Mouse (Mus musculus) myocyte (in vitro differentiated cells): ENCODE measurements around the gene 4931414P19Rik. TPM values are rescaled to one million over a fixed set of nuclear protein-coding genes. Genes with fewer than 3 reads are reported as not detected.

ENCODE experiments used
- H3K27me3 ChIP-seq: one replicate; pipeline ENCODE4 v1.6.1; 2011; ENCODE audit not compliant: control insufficient read depth, insufficient read depth, insufficient read length
- H3K36me3 ChIP-seq: one replicate; pipeline ENCODE4 v1.6.1; 2011; ENCODE audit not compliant: control insufficient read depth, insufficient read depth
- H3K4me2 ChIP-seq: one replicate; pipeline ENCODE4 v1.6.1; 2011; ENCODE audit warnings: low read depth, control low read depth
- H3K4me3 ChIP-seq: one replicate; pipeline ENCODE4 v1.5.1; 2011; ENCODE audit warnings: mild to moderate bottlenecking, control low read depth, moderate library complexity
- H3K79me2 ChIP-seq: one replicate; pipeline ENCODE4 v1.6.1; 2011; ENCODE audit not compliant: control insufficient read depth, insufficient read depth
- H3ac ChIP-seq: one replicate; pipeline ENCODE4 v1.6.1; 2011; ENCODE audit not compliant: control insufficient read depth, insufficient read length
- CEBPB ChIP-seq: IDR thresholded peaks from 2 replicates; pipeline ENCODE4 v1.6.1; 2011; ENCODE audit warnings: mild to moderate bottlenecking, moderate library complexity; ENCODE audit not compliant: poor library complexity, insufficient read depth, severe bottlenecking
- E2F4 ChIP-seq: IDR thresholded peaks from one replicate; pipeline ENCODE4 v1.6.1; 2011; ENCODE audit warnings: mild to moderate bottlenecking, control low read depth, moderate library complexity; ENCODE audit not compliant: insufficient read depth
- MAX ChIP-seq: IDR thresholded peaks from one replicate; pipeline ENCODE4 v1.6.1; 2011; ENCODE audit warnings: low read depth, mild to moderate bottlenecking, control low read depth
- MYOD1 ChIP-seq, 3 experiments: IDR thresholded peaks; one replicate each; pipeline ENCODE4 v1.6.1; 2011; ENCODE audit warnings: control low read depth in 2 of 3, low read depth in 2 of 3, mild to moderate bottlenecking in 2 of 3, moderate library complexity in 1 of 3; ENCODE audit not compliant: insufficient read length in 2 of 3, control insufficient read depth in 1 of 3
- MYOG ChIP-seq, 3 experiments: IDR thresholded peaks; one replicate each; pipeline ENCODE4 v1.6.1; 2011; ENCODE audit warnings: control low read depth in 2 of 3, low read depth in 2 of 3, mild to moderate bottlenecking in 2 of 3; ENCODE audit not compliant: insufficient read length in 2 of 3, control insufficient read depth in 1 of 3, insufficient read depth in 1 of 3
- POLR2A ChIP-seq: IDR thresholded peaks from one replicate; pipeline ENCODE4 v1.6.1; 2011; ENCODE audit warnings: low read depth, mild to moderate bottlenecking, control low read depth, moderate library complexity; ENCODE audit not compliant: insufficient read length
- POLR2AphosphoS2 ChIP-seq: IDR thresholded peaks from one replicate; pipeline ENCODE4 v1.6.1; 2011; ENCODE audit warnings: low read depth, control low read depth; ENCODE audit not compliant: insufficient read length
- REST ChIP-seq: IDR thresholded peaks from one replicate; pipeline ENCODE4 v1.6.1; 2011; ENCODE audit warnings: mild to moderate bottlenecking, control low read depth, moderate library complexity; ENCODE audit not compliant: insufficient read depth, insufficient read length
- SRF ChIP-seq: IDR thresholded peaks from one replicate; pipeline ENCODE4 v1.6.1; 2011; ENCODE audit warnings: low read depth; ENCODE audit not compliant: control insufficient read depth, insufficient read length
- TCF12 ChIP-seq: IDR thresholded peaks from one replicate; pipeline ENCODE4 v1.6.1; 2011; ENCODE audit warnings: mild to moderate bottlenecking, control low read depth; ENCODE audit not compliant: poor library complexity, insufficient read depth, severe bottlenecking
- TCF3 ChIP-seq: IDR thresholded peaks from one replicate; pipeline ENCODE4 v1.6.1; 2011; ENCODE audit warnings: low read depth, control low read depth; ENCODE audit not compliant: insufficient read length
- USF1 ChIP-seq: IDR thresholded peaks from one replicate; pipeline ENCODE4 v1.6.1; 2011; ENCODE audit warnings: low read depth, mild to moderate bottlenecking, control low read depth, moderate library complexity
- polyA plus RNA-seq: library from polyadenylated mRNA; unstranded; fragments of >200 nt; fragmentation: generic; extraction: Trizol; gene quantifications from one replicate; pipeline ENCODE4 v1.2.1, GENCODE M21; 2012; ENCODE audit warnings: missing spikeins

4931414P19Rik gene
- 7.3 TPM for polyA plus RNA-seq

DNA sequence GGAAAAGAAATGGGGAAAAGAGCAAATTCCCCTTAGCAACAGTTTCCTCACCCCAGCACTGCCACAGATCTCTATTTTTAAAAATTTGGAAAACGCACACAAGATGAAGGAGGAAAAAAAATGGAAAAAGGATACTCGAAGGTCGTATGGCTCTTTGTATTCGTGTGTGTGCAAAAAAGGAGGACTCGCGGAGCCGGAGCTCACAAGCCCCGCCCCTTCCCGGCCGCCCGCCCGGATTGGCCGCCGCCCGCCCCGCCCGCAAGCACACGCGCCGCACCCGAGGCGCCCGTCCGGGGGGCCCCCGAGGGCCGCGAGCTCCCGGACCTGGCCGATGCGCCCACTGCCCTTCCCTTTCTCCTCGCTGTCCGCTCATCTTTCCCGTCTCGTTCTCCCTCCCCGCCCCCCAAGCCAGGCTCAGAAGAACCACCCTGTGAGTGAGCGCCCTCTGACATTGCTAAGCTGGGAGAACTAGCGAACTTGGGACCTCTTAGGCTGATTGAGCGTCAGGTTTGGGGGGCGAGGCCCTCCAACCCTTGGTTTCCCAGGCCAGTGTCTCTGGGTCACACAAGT is at the start of gene 4931414P19Rik:
4931414P19Rik (minus strand) TSS at position 242 of the 570 bp plus-strand sequence.
- Histone ChIP-seq H3K4me3 (peak within 1 kb of the TSS; percentile 31), H3K36me3 (peaks cover 5% of the 10 kb centered on the region), H3K27me3 (no peaks in the 10 kb centered on the region), H3K79me2 (no peaks in the 10 kb centered on the region), H3K4me2 (peak within 1 kb of the TSS; percentile 78), H3ac (no peak within 1 kb of the TSS)
- TF ChIP-seq POLR2AphosphoS2 (peak; percentile 39), TCF12 (no peak), MYOD1 (IDR thresholded peaks at IDR 0.05; ENCODE audit: control insufficient read depth in 1 of 3, insufficient read length in 2 of 3, low read depth in 2 of 3) (no peak), TCF3 (no peak), POLR2A (peak; percentile 54), REST (no peak), MAX (no peak)

DNA sequence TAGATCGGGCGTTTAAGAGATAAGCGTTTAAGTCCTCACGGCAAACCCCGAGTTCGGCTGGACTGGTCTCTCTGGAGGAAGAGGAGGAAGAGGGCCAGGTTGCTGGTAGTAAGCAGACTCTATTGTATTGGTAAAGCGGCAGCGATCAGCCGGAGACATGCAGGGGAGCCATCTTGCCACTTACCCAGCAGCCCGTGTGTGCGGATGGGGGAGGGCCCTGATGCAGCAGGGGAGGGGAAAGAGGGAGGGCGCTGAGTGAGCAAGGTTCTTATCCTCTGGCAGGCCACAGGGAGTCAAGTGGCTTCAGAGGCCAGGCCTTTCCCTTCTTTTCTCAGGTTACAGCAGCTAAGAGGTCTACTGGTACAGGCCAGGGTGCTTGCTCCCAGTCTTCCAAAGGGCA is 47.7 kb upstream of the 4931414P19Rik start:
- H3K79me2 ChIP-seq: peaks cover 28% of the 10 kb centered on the region
- peak overlapping the region; percentile 90 for H3K4me2 ChIP-seq
- H3K27me3 ChIP-seq: no peaks in the 10 kb centered on the region
- H3ac ChIP-seq: peak overlapping the region; percentile 33
- TF ChIP-seq POLR2AphosphoS2 (peak; percentile 98), POLR2A (peak; percentile 96), USF1 (no peak), TCF12 (no peak), SRF (no peak), CEBPB (no peak)
- H3K4me3 ChIP-seq: peak overlapping the region; percentile 57
- peaks cover 12% of the 10 kb centered on the region for H3K36me3 ChIP-seq

DNA sequence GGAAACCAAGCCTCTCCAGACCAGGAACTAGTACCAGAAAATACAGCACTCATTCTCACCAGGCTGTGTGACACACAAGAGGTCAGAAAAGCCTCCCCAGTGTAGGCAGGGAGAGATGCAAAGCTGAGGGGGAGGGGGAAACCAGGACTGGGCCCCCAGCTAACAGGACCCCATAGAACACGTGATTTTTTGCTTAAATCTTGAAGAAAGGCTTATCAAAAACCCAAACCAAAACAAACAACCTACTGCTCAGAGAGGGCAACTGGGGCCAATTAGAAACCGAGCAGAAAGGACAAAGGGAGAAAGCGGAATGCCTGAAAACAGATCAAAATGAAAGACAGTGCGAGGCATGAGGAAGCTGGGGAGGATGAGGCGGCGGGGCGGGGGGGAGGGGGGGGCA is 47.0 kb upstream of the 4931414P19Rik start:
- TF ChIP-seq MYOG (IDR thresholded peaks at IDR 0.05; ENCODE audit: control insufficient read depth in 1 of 3, insufficient read depth in 1 of 3, insufficient read length in 2 of 3, low read depth in 2 of 3) (no peak), USF1 (no peak), REST (no peak), MAX (no peak), E2F4 (no peak), TCF3 (no peak)
- H3ac ChIP-seq: peak overlapping the region; percentile 33
- peaks cover 19% of the 10 kb centered on the region for H3K36me3 ChIP-seq
- H3K4me3 ChIP-seq: peak overlapping the region; percentile 57
- H3K4me2 ChIP-seq: peak overlapping the region; percentile 90
- H3K27me3 ChIP-seq: no peaks in the 10 kb centered on the region
- peaks cover 28% of the 10 kb centered on the region for H3K79me2 ChIP-seq

DNA sequence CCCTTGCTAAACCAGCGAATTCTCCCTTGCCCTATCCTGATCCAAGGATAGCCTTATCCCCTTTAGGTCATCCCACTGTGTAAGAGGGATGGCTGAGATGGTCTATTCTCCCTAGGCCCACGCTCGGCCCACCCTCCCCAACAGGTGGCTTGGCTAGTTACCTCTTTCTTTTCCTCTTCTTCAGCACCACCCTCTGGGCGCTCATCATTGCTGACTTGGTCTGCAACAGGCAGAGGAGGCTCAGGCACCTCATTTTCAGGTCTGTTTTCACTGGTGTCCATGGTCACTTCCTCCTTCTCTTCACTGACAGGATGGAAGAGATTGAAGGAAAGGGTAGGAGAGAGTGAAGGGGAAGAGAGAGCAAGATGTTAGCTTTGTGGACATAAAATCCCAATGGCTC is 45.8 kb upstream of the 4931414P19Rik start:
- peaks cover 27% of the 10 kb centered on the region for H3K36me3 ChIP-seq
- H3K4me3 ChIP-seq: no peak overlapping the region
- TF ChIP-seq SRF (no peak), MYOD1 (IDR thresholded peaks at IDR 0.05; ENCODE audit: control insufficient read depth in 1 of 3, insufficient read length in 2 of 3, low read depth in 2 of 3) (no peak), CEBPB (no peak), TCF3 (no peak), POLR2A (no peak), REST (no peak), POLR2AphosphoS2 (no peak), MAX (no peak), TCF12 (no peak), USF1 (no peak), MYOG (IDR thresholded peaks at IDR 0.05; ENCODE audit: control insufficient read depth in 1 of 3, insufficient read depth in 1 of 3, insufficient read length in 2 of 3, low read depth in 2 of 3) (no peak), E2F4 (no peak)
- no peaks in the 10 kb centered on the region for H3K27me3 ChIP-seq
- H3K4me2 ChIP-seq: peak overlapping the region; percentile 90
- peaks cover 26% of the 10 kb centered on the region for H3K79me2 ChIP-seq
- H3ac ChIP-seq: no peak overlapping the region

DNA sequence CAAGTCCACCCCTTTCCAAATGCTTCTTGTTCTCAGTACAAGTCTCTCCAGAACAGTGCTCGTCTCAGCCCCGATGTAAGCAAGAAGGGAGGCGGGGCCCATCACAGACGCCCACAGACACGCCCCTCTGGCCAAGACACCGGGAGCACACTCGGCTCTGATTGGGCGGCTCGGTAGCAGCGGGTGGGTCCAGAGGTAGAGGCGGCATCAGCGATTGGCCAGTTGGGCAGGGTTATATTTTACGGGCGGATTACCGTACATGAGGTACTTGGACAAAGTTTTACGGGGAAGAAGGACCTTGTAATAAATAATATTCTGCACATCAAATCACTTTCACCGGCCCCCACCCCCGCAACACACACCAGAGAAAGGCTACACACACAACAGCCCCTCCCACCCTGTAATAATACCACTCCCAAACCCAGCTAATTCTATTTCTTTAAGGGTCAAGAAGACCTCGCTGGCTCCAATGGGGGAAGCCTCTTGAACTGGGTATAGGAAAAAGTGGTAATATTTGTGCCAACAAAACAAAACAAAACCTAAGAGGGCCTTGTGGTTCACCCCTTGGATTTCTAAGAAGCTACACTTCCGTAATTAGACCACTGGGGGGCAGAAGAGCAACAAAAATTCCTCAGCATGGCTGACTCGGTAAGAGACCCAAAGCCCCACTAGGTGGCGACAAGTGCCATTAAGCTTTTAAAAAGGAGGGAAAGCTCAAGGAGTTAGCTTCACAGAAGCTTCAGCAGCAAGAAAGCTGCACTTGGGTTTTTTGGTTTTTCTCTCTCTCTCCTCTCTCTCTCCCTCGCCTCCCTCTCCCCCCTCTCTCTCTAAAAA is 45.0 kb upstream of the 4931414P19Rik start:
- no peaks in the 10 kb centered on the region for H3K27me3 ChIP-seq
- peaks cover 29% of the 10 kb centered on the region for H3K36me3 ChIP-seq
- H3K79me2 ChIP-seq: peaks cover 26% of the 10 kb centered on the region
- no peak overlapping the region for H3K4me3 ChIP-seq
- peak overlapping the region; percentile 21 for H3K4me2 ChIP-seq
- H3ac ChIP-seq: no peak overlapping the region
- TF ChIP-seq POLR2A (no peak), MAX (no peak), CEBPB (no peak)
